Mouse (Mus musculus): Measurements from ENCODE around the gene Plekhg4.

DNA sequence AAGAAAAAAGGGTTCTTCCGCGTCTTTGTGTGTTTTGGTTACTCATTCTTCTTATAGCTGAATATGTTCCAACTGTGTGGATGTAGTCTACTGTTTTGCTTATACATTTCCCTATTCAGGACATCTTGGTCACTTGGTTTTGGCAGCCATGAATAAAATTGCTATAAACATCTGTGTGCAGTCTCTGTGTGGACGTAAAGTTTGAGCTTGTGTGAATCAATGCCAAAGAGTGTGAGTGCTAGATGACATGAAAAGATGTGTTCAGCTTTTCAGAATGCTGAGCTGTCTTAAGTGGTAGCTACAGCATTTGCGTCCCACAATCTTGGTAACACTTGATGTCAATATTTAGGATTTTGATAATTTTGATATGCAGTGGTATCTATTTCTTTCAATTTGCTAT lies 46.7 kb downstream of the Plekhg4 start:
- TF ChIP-seq CTCF (IDR thresholded peaks at IDR 0.05; ENCODE audit: insufficient read depth, low read depth, low read length): no peak
- no peak for TF ChIP-seq POLR2A (IDR thresholded peaks at IDR 0.05; ENCODE audit: insufficient read depth, low read depth, low read length)

Data from olfactory bulb, adult 2 months (tissue).